Mouse (Mus musculus) C2C12 (cell line): ENCODE data around the gene Gnmt. TPM values are rescaled to one million over a fixed set of nuclear protein-coding genes. Genes with fewer than 3 reads are reported as not detected.
A peak's percentile ranks its signal among the peaks of the same experiment; 100 is the strongest.

Source experiments
- H3K27me3 ChIP-seq: one replicate; pipeline ENCODE4 v1.6.1; 2011; ENCODE audit not compliant: control insufficient read depth, insufficient read depth, insufficient read length
- H3K36me3 ChIP-seq: one replicate; pipeline ENCODE4 v1.6.1; 2011; ENCODE audit not compliant: control insufficient read depth, insufficient read depth
- H3K4me3 ChIP-seq: one replicate; pipeline ENCODE4 v1.5.1; 2011; ENCODE audit warnings: mild to moderate bottlenecking, control low read depth; ENCODE audit not compliant: poor library complexity, insufficient read depth, severe bottlenecking
- H3K79me2 ChIP-seq: one replicate; pipeline ENCODE4 v1.6.1; 2011; ENCODE audit not compliant: control insufficient read depth, insufficient read depth
- H3K79me3 ChIP-seq: one replicate; pipeline ENCODE4 v1.6.1; 2011; ENCODE audit warnings: low read depth, control low read depth
- H3ac ChIP-seq: one replicate; pipeline ENCODE3; 2011; ENCODE audit warnings: low read depth; ENCODE audit not compliant: control insufficient read depth, insufficient read length
- CEBPB ChIP-seq: IDR thresholded peaks from one replicate; pipeline ENCODE4 v1.6.1; 2011; ENCODE audit warnings: low read depth, mild to moderate bottlenecking, control low read depth, moderate library complexity
- CTCF ChIP-seq: IDR thresholded peaks from one replicate; pipeline ENCODE4 v1.5.1; 2011; ENCODE audit not compliant: control insufficient read depth, insufficient read depth, insufficient read length
- FOSL1 ChIP-seq: IDR thresholded peaks from one replicate; pipeline ENCODE4 v1.8.0; 2011; ENCODE audit warnings: mild to moderate bottlenecking, low read length; ENCODE audit not compliant: poor library complexity, insufficient read depth, severe bottlenecking
- MAX ChIP-seq: IDR thresholded peaks from one replicate; pipeline ENCODE4 v1.6.1; 2011; ENCODE audit warnings: mild to moderate bottlenecking, control low read depth
- MYOD1 ChIP-seq: IDR thresholded peaks from one replicate; pipeline ENCODE4 v1.6.1; 2011; ENCODE audit warnings: low read depth; ENCODE audit not compliant: control insufficient read depth, insufficient read length
- MYOG ChIP-seq: IDR thresholded peaks from one replicate; pipeline ENCODE4 v1.6.1; 2011; ENCODE audit not compliant: control insufficient read depth, insufficient read length; ENCODE audit errors: extremely low read depth
- USF1 ChIP-seq: IDR thresholded peaks from one replicate; pipeline ENCODE4 v1.6.1; 2011; ENCODE audit warnings: low read depth, mild to moderate bottlenecking, control low read depth, moderate library complexity
- polyA plus RNA-seq: library from polyadenylated mRNA; unstranded; fragments of >200 nt; fragmentation: generic; extraction: Trizol; gene quantifications from one replicate; pipeline ENCODE4 v1.2.1, GENCODE M21; 2012; ENCODE audit warnings: missing spikeins

Gnmt gene
- polyA plus RNA-seq, 1 experiment, result 0.08 TPM

- H3K36me3 ChIP-seq, result peaks cover 16% of the 10 kb centered on the region
- peaks cover 44% of the 10 kb centered on the region for H3K79me2 ChIP-seq
- peaks cover 28% of the 10 kb centered on the region for H3K79me3 ChIP-seq
- no peak overlapping the region for H3K4me3 ChIP-seq
- TF ChIP-seq FOSL1, result no peak
- no peak for TF ChIP-seq MYOD1
- no peak for TF ChIP-seq CEBPB
- TF ChIP-seq USF1, result no peak
- TF ChIP-seq MAX, result no peak
- TF ChIP-seq MYOG, result no peak
- TF ChIP-seq CTCF, result no peak
- no peaks in the 10 kb centered on the region for H3K27me3 ChIP-seq
- H3ac ChIP-seq, result no peak overlapping the region
Observed at GRCm38 (mm10) chr17:46749282-46749681, 20.3 kb upstream of the Gnmt start.

DNA sequence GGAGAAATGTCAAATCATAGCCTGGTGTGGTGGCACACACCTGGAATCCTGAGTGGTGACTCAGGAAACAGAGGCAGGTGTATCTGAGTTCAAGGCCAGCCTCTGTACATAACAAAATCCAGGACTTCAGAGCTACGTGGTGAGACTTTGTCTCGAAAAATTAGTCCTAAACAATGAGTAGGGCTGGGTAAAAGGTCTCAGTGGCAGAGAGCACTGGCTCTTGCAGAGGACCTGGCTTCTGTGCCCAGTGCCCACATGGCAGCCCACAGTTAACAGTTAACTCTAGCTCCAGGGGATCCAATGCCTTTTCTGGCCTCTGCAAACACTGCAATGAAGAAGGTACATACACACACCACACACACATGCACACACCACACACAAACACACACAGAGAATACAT, 18.8 kb upstream of the Gnmt start:
- no peak for TF ChIP-seq MYOD1
- no peak for TF ChIP-seq FOSL1
- no peak for TF ChIP-seq CTCF
- no peak for TF ChIP-seq MAX
- no peak for TF ChIP-seq USF1
- no peak for TF ChIP-seq CEBPB
- no peak for TF ChIP-seq MYOG
- H3K27me3 ChIP-seq, result no peaks in the 10 kb centered on the region
- peaks cover 44% of the 10 kb centered on the region for H3K79me2 ChIP-seq
- H3ac ChIP-seq, result no peak overlapping the region
- no peak overlapping the region for H3K4me3 ChIP-seq
- peaks cover 28% of the 10 kb centered on the region for H3K79me3 ChIP-seq
- peaks cover 30% of the 10 kb centered on the region for H3K36me3 ChIP-seq

- Histone ChIP-seq H3ac (no peak overlapping the region), H3K4me3 (no peak overlapping the region), H3K79me2 (peaks cover 44% of the 10 kb centered on the region), H3K27me3 (no peaks in the 10 kb centered on the region), H3K79me3 (peaks cover 28% of the 10 kb centered on the region), H3K36me3 (peaks cover 35% of the 10 kb centered on the region)
- TF ChIP-seq CEBPB (no peak), MAX (no peak), USF1 (no peak), FOSL1 (no peak), MYOG (no peak), CTCF (no peak), MYOD1 (no peak)
Observed at GRCm38 (mm10) chr17:46747234-46747633, 18.3 kb upstream of the Gnmt start.

DNA sequence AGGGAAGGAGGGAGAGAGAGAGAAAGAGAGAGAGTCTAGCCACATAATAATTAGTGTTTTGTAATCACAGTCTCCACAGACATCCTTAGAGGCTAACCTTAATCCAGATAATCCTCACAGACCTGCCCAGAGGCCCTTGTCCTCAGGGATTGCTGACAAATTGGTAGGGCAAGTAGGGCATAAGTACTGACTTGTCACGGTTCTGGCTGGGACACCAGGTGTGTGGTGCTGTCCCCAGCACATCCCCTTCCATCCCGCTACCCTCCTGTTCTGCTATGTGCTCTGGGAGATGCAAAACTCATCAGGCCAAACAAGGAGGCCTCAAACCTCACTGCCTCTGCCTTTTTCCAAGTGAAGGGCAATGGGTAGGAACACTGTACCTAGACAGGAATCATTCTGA, 16.5 kb upstream of the Gnmt start:
- H3K36me3 ChIP-seq, result peaks cover 35% of the 10 kb centered on the region
- H3K79me3 ChIP-seq, result peaks cover 16% of the 10 kb centered on the region
- no peak for TF ChIP-seq MYOG
- TF ChIP-seq USF1, result no peak
- TF ChIP-seq MYOD1, result no peak
- no peak for TF ChIP-seq MAX
- no peak for TF ChIP-seq CEBPB
- TF ChIP-seq FOSL1, result no peak
- TF ChIP-seq CTCF, result no peak
- no peak overlapping the region for H3K4me3 ChIP-seq
- no peak overlapping the region for H3ac ChIP-seq
- H3K79me2 ChIP-seq, result peaks cover 31% of the 10 kb centered on the region
- H3K27me3 ChIP-seq, result no peaks in the 10 kb centered on the region

DNA sequence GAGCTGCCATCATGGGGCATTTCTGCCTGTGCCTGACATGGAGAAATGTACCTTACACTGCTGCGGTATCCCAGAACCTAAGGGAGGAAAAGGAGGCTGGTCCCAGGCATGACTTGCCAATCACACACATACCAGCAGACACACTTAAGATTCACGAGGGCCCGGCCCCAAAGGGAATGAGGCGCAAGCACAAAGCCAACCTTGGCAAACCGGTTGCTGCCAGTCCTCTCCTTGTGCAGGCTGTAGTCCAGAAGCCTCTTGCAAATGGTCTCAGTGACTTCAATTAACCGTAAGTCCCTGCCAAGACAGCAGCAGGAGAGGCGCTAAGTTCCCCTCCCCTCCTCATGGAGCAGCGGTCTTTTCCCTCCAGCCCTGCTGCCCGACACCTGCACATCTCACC, 14.0 kb upstream of the Gnmt start:
- TF ChIP-seq USF1, result no peak
- no peak for TF ChIP-seq MAX
- no peak for TF ChIP-seq CEBPB
- TF ChIP-seq FOSL1, result no peak
- no peak for TF ChIP-seq CTCF
- no peak for TF ChIP-seq MYOD1

DNA sequence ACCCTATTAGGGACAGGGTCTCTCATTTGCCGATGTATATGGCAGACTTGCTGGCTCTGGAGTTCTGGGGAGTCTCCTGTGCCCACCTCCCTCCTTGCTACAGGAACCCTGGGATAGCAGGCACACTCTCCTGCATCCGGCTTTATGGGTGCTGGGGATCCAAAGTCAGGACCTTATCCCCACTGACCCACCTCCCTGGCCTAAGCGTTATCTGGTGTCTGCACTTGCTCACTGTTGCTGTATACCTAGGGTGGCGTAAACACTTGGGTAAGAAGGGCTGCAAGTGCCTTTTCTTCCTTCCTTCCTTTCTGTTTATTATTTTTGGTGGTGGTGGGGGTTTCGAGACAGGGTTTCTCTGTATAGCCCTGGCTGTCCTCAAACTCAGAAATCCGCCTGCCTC, 12.3 kb upstream of the Gnmt start:
- TF ChIP-seq CEBPB, result no peak
- no peak for TF ChIP-seq FOSL1
- TF ChIP-seq MAX, result no peak
- TF ChIP-seq MYOG, result no peak
- TF ChIP-seq CTCF, result no peak
- TF ChIP-seq USF1, result no peak
- no peak for TF ChIP-seq MYOD1
- Histone ChIP-seq H3ac (no peak overlapping the region), H3K79me3 (no peaks in the 10 kb centered on the region), H3K4me3 (no peak overlapping the region), H3K79me2 (no peaks in the 10 kb centered on the region), H3K36me3 (peaks cover 32% of the 10 kb centered on the region), H3K27me3 (no peaks in the 10 kb centered on the region)

More for the DNA sequence above, 14.0 kb upstream of the Gnmt start:
- H3K79me3 ChIP-seq, result no peaks in the 10 kb centered on the region
- peaks cover 35% of the 10 kb centered on the region for H3K36me3 ChIP-seq
- H3ac ChIP-seq, result no peak overlapping the region
- peaks cover 7% of the 10 kb centered on the region for H3K79me2 ChIP-seq
- H3K4me3 ChIP-seq, result no peak overlapping the region
- no peaks in the 10 kb centered on the region for H3K27me3 ChIP-seq

DNA sequence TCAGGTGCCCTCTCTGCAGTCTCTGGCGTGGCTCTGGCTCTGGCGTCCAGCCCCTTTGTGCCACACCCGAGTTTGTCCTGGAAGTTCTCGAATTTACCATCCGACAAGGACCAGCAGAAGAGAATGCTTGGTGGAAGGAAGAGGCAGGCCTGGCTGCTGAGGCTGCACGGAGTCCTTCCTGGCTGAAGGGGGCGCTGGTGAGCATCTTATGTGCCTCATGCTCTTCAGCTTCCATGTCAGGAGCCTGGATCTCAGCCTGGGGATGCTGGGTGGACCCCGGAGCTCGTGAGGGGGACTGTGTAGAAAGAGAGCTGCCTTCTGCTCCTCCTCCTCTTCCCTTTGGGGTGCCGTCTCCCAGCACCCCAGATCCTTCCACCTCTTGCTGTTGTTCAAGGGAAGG, 7.2 kb upstream of the Gnmt start:
- H3K27me3 ChIP-seq, result no peaks in the 10 kb centered on the region
- no peak overlapping the region for H3K4me3 ChIP-seq
- peaks cover 8% of the 10 kb centered on the region for H3K36me3 ChIP-seq
- TF ChIP-seq CTCF (peak; percentile 31), CEBPB (no peak)
- no peaks in the 10 kb centered on the region for H3K79me3 ChIP-seq
- no peaks in the 10 kb centered on the region for H3K79me2 ChIP-seq
- H3ac ChIP-seq, result no peak overlapping the region
